Mouse (Mus musculus): ENCODE results near the gene Ltc4s.

DNA sequence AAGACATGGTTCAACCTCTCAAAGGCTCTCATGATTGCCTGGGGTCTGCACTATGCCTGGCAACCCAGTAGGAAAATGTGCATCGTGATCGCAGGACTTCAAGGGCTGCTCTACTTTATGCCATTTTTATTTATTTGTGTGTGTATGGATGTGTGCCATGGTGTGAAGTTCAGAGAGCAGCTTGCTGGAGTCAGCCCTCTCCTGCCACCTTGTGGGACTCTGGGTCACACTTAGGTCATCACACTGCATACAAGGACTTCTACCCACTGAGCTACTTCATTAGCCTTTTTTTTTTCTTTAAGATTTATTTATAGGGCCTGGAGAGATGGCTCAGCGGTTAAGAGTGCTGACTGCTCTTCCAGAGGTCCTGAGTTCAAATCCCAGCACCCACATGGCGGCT, 23.6 kb upstream of the Ltc4s start:
- TF ChIP-seq CTCF (IDR thresholded peaks at IDR 0.05; ENCODE audit: insufficient read depth, low read depth, low read length) (no peak), POLR2A (IDR thresholded peaks at IDR 0.05; ENCODE audit: insufficient read depth, low read depth, low read length) (no peak)
